Mouse (Mus musculus): ENCODE data around the gene Znrf1.
"Not testable (repeated sequence)": the region's sequence is repeated elsewhere in the genome, so short reads cannot be mapped to it uniquely, and the experiment has no call there.

Znrf1 gene

GRCm38 (mm10) chr8:111627923-111628322 is 92.0 kb downstream of the Znrf1 start:
- in situ Hi-C loops (cut with MboI, MseI): loop anchor here (10.0 kb wide), 1 partner anchor 283 kb away; no protein-coding TSS in a partner anchor

GRCm38 (mm10) chr8:111628401-111628800 is 92.5 kb downstream of the Znrf1 start:
- in situ Hi-C loops (cut with MboI, MseI): loop anchor here (10.0 kb wide), 1 partner anchor 284 kb away; no protein-coding TSS in a partner anchor

- in situ Hi-C loops (cut with MboI, MseI): loop anchor here (10.0 kb wide), 1 partner anchor 284 kb away; no protein-coding TSS in a partner anchor
These were observed 93.1 kb downstream of the Znrf1 start for GRCm38 (mm10) chr8:111628894-111629501.

- in situ Hi-C loops (cut with MboI, MseI): loop anchor here (10.0 kb wide), 1 partner anchor 315 kb away; no protein-coding TSS in a partner anchor
These were observed 94.2 kb downstream of the Znrf1 start, which contains the start of gene Ldhd for GRCm38 (mm10) chr8:111630105-111630521. Ldhd (minus strand) TSS chr8:111630374.

GRCm38 (mm10) chr8:111631589-111631988 is 95.7 kb downstream of the Znrf1 start:
- in situ Hi-C loops (cut with MboI, MseI): loop anchor here (10.0 kb wide), 1 partner anchor 317 kb away; no protein-coding TSS in a partner anchor

- in situ Hi-C loops (cut with MboI, MseI): loop anchor here (10.0 kb wide), 1 partner anchor 318 kb away; no protein-coding TSS in a partner anchor
These were observed 97.1 kb downstream of the Znrf1 start for GRCm38 (mm10) chr8:111632976-111633375.

GRCm38 (mm10) chr8:111638086-111638485 is 102.2 kb downstream of the Znrf1 start:
- in situ Hi-C loops (cut with MboI, MseI): loop anchor here (10.0 kb wide), 1 partner anchor 323 kb away; no protein-coding TSS in a partner anchor

- in situ Hi-C loops (cut with MboI, MseI): no loop called here
These were observed 105.2 kb downstream of the Znrf1 start for GRCm38 (mm10) chr8:111641064-111641463.

GRCm38 (mm10) chr8:111642496-111642895 is 106.6 kb downstream of the Znrf1 start:
- in situ Hi-C loops (cut with MboI, MseI): no loop called here

GRCm38 (mm10) chr8:111642939-111643263 is 107.0 kb downstream of the Znrf1 start:
- in situ Hi-C loops (cut with MboI, MseI): no loop called here

- in situ Hi-C loops (cut with MboI, MseI): no loop called here
These were observed 107.6 kb downstream of the Znrf1 start, which contains the start of gene Zfp1 for GRCm38 (mm10) chr8:111643264-111644141. Zfp1 (plus strand) TSS chr8:111643401.

- in situ Hi-C loops (cut with MboI, MseI): not testable (repeated sequence)
These were observed 108.6 kb downstream of the Znrf1 start for GRCm38 (mm10) chr8:111644286-111645051.

- in situ Hi-C loops (cut with MboI, MseI): no loop called here
These were observed 109.8 kb downstream of the Znrf1 start for GRCm38 (mm10) chr8:111645715-111646114.

- in situ Hi-C loops (cut with MboI, MseI): no loop called here
These were observed 112.9 kb downstream of the Znrf1 start for GRCm38 (mm10) chr8:111648834-111649233.

GRCm38 (mm10) chr8:111650651-111651050 is 114.8 kb downstream of the Znrf1 start:
- in situ Hi-C loops (cut with MboI, MseI): no loop called here

GRCm38 (mm10) chr8:111653524-111653923 is 117.6 kb downstream of the Znrf1 start:
- in situ Hi-C loops (cut with MboI, MseI): no loop called here

- in situ Hi-C loops (cut with MboI, MseI): no loop called here
These were observed 121.5 kb downstream of the Znrf1 start for GRCm38 (mm10) chr8:111657312-111657854.

GRCm38 (mm10) chr8:111658819-111659423 is 123.0 kb downstream of the Znrf1 start:
- in situ Hi-C loops (cut with MboI, MseI): no loop called here

- in situ Hi-C loops (cut with MboI, MseI): no loop called here
These were observed 126.6 kb downstream of the Znrf1 start for GRCm38 (mm10) chr8:111662473-111662872.

- in situ Hi-C loops (cut with MboI, MseI): no loop called here
These were observed 130.9 kb downstream of the Znrf1 start for GRCm38 (mm10) chr8:111666751-111667150.

Measured in regulatory T cell (primary cell).